Comparison of ENCODE assay signal across 26 mouse cellular contexts in genomic region chr10:43594894-43595293, GRCm38 (mm10). TPM values are rescaled to one million over a fixed set of nuclear protein-coding genes. Genes with fewer than 3 reads are reported as not detected.
DNase-seq lines count a peak whose midpoint lies in the region; ATAC-seq and TF ChIP-seq lines count a peak whose summit lies in the region.
"Had no signal": no experiment of that assay in that cellular context is flagged by ENCODE, and none has a peak within 500 bp of the region (broad histone marks: within the 10 kb centered on the region; RNA-seq: fewer than 3 reads in every experiment).

No protein-coding gene starts in this region.

- TF ChIP-seq EP300 in MEL (IDR thresholded peaks at IDR 0.05; ENCODE audit: low read depth in 1 of 2, low read length in 2 of 2): no peak
- no peak for TF ChIP-seq EP300 in liver, embryonic 14.5 days (IDR thresholded peaks at IDR 0.05; ENCODE audit: low read depth)

- no peak overlapping the region for H3K27ac ChIP-seq in MEL (ENCODE audit: control insufficient read depth, low read depth, low read length)
- H3K27ac ChIP-seq in liver, embryonic 14.5 days: peak overlapping the region; percentile 96
- no peak overlapping the region for H3K27ac ChIP-seq in midbrain, postnatal 0 days (ENCODE audit: low read depth, low read length)
- H3K27ac ChIP-seq: hindbrain, embryonic 10.5 days; hindbrain, postnatal 0 days; intestine, embryonic 15.5 days; left cerebral cortex, adult 2 months; limb, embryonic 12.5 days; midbrain, embryonic 12.5 days; neural tube, embryonic 13.5 days had no signal

- H3K4me3 ChIP-seq in MEL (ENCODE audit: control insufficient read depth in 1 of 2, insufficient read depth in 1 of 2, low read depth in 2 of 2, low read length in 2 of 2): no peak overlapping the region
- peak overlapping the region; percentile 61 to 64 for H3K4me3 ChIP-seq in liver, embryonic 14.5 days (ENCODE audit: insufficient read depth in 1 of 2, low read depth in 2 of 2, low read length in 2 of 2)
- H3K4me3 ChIP-seq in midbrain, postnatal 0 days (ENCODE audit: low read depth, low read length): no peak overlapping the region
- H3K4me3 ChIP-seq: hindbrain, embryonic 10.5 days; intestine, embryonic 15.5 days; left cerebral cortex, adult 2 months; limb, embryonic 12.5 days; midbrain, embryonic 12.5 days; neural tube, embryonic 13.5 days had no signal

- H3K4me1 ChIP-seq in MEL (ENCODE audit: control insufficient read depth in 1 of 2, insufficient read depth in 2 of 2, low read length in 2 of 2): peaks cover 14 to 37% of the 10 kb centered on the region in 2 experiments
- peaks cover 72 to 74% of the 10 kb centered on the region in 2 experiments for H3K4me1 ChIP-seq in liver, embryonic 14.5 days (replicated peaks; ENCODE audit: control insufficient read depth in 2 of 2, insufficient read depth in 2 of 2, low read length in 1 of 2)
- H3K4me1 ChIP-seq in midbrain, postnatal 0 days (ENCODE audit: insufficient read depth, low read length): no peaks in the 10 kb centered on the region
- H3K4me1 ChIP-seq: intestine, embryonic 15.5 days; limb, embryonic 12.5 days; midbrain, embryonic 12.5 days; neural tube, embryonic 13.5 days had no signal

- no peaks in the 10 kb centered on the region for H3K79me2 ChIP-seq in MEL (ENCODE audit: control insufficient read depth, insufficient read depth, low read length, poor library complexity)

- H3K9me3 ChIP-seq in MEL (replicated peaks; ENCODE audit: insufficient read depth, low read length): no peaks in the 10 kb centered on the region
- no peaks in the 10 kb centered on the region for H3K9me3 ChIP-seq in liver, embryonic 14.5 days (ENCODE audit: control insufficient read depth, low read length)
- H3K9me3 ChIP-seq in midbrain, postnatal 0 days (ENCODE audit: low read length): no peaks in the 10 kb centered on the region
- H3K9me3 ChIP-seq: hindbrain, embryonic 10.5 days; intestine, embryonic 15.5 days; midbrain, embryonic 12.5 days; neural tube, embryonic 13.5 days had no signal

- H3K9ac ChIP-seq in MEL (ENCODE audit: control insufficient read depth, low read depth, low read length, poor library complexity, severe bottlenecking): no peak overlapping the region
- peak overlapping the region; percentile 56 for H3K9ac ChIP-seq in liver, embryonic 14.5 days (replicated peaks)
- no peak overlapping the region for H3K9ac ChIP-seq in midbrain, postnatal 0 days (replicated peaks; ENCODE audit: low read length, poor library complexity, severe bottlenecking)
- H3K9ac ChIP-seq: intestine, embryonic 15.5 days; limb, embryonic 12.5 days; midbrain, embryonic 12.5 days; neural tube, embryonic 13.5 days had no signal

- no peak for TF ChIP-seq CTCF in MEL (IDR thresholded peaks at IDR 0.05 in 2 of 3, conservative IDR thresholded peaks at IDR 0.05 in 1 of 3; ENCODE audit: control insufficient read depth in 1 of 3, insufficient read depth in 1 of 3, low read depth in 2 of 3, low read length in 3 of 3, poor library complexity in 1 of 3, severe bottlenecking in 1 of 3)
- TF ChIP-seq CTCF in liver, embryonic 14.5 days (IDR thresholded peaks at IDR 0.05; ENCODE audit: low read depth): no peak
- no peak for TF ChIP-seq CTCF in midbrain, postnatal 0 days (IDR thresholded peaks at IDR 0.05)

- no peak for TF ChIP-seq RAD21 in MEL (IDR thresholded peaks at IDR 0.05; ENCODE audit: low read depth, low read length)

- peak; percentile 64 for DNase-seq in MEL (ENCODE audit: low read depth, low spot score)
- DNase-seq in liver, embryonic 14.5 days (ENCODE audit: low read depth in 3 of 3, low spot score in 3 of 3): no peak
- no peak for DNase-seq in lung, postnatal 36 days
- no peak for DNase-seq in ovary, postnatal 10 days (ENCODE audit: low spot score)
- DNase-seq in midbrain, postnatal 0 days (ENCODE audit: low spot score): no peak
- DNase-seq: adrenal gland, adult 8-10 months; cerebellum, adult 8-10 months; cerebellum, postnatal 36 days; gastrocnemius, postnatal 10 days; heart, postnatal 14 days; kidney, adult 9 months; kidney, postnatal 10 days; lung, adult 18-20 months; lung, postnatal 10 days; thymus, adult 2 months; thymus, postnatal 36 days had no signal

- peaks cover 0 to 21% of the 10 kb centered on the region in 2 experiments; a peak in 2 of 4 replicates for H3K36me3 ChIP-seq in MEL (ENCODE audit: control insufficient read depth in 1 of 2, insufficient read depth in 2 of 2, low read length in 2 of 2)
- peaks cover 8% of the 10 kb centered on the region; the same call in 1 of the 2 replicates for H3K36me3 ChIP-seq in liver, embryonic 14.5 days (replicated peaks; ENCODE audit: control insufficient read depth, insufficient read depth, low read depth)
- H3K36me3 ChIP-seq in midbrain, postnatal 0 days (ENCODE audit: insufficient read depth, low read length): no peaks in the 10 kb centered on the region
- H3K36me3 ChIP-seq: hindbrain, embryonic 10.5 days; intestine, embryonic 15.5 days; limb, embryonic 12.5 days; midbrain, embryonic 12.5 days; neural tube, embryonic 13.5 days had no signal

- no peaks in the 10 kb centered on the region for H3K27me3 ChIP-seq in MEL (ENCODE audit: control insufficient read depth in 1 of 2, insufficient read depth in 2 of 2, low read length in 2 of 2)
- no peaks in the 10 kb centered on the region for H3K27me3 ChIP-seq in liver, embryonic 14.5 days (ENCODE audit: control insufficient read depth, insufficient read depth, low read length)
- H3K27me3 ChIP-seq in midbrain, postnatal 0 days (ENCODE audit: insufficient read depth, low read length): no peaks in the 10 kb centered on the region
- H3K27me3 ChIP-seq: CH12.LX; intestine, embryonic 15.5 days; limb, embryonic 12.5 days; midbrain, embryonic 12.5 days; neural tube, embryonic 13.5 days had no signal

- peak in 1 of 2 experiments; percentile 30; a peak in 1 of 4 replicates for TF ChIP-seq POLR2A in MEL (IDR thresholded peaks at IDR 0.05; ENCODE audit: control insufficient read depth in 1 of 2, insufficient read depth in 1 of 2, low read depth in 1 of 2, low read length in 2 of 2, poor library complexity in 1 of 2)

- ATAC-seq in granulocyte monocyte progenitor cell, adult 5-6 weeks (replicated peaks; ENCODE audit: poor library complexity, severe bottlenecking): peak; percentile 53
- ATAC-seq in liver, embryonic 14.5 days (ENCODE audit: insufficient read depth): peak; percentile 67
- ATAC-seq in megakaryocyte progenitor cell, adult 5-6 weeks (replicated peaks; ENCODE audit: poor library complexity): 0 out of 2 replicates have a peak, but pooled peaks have one; percentile 19
- no peak for ATAC-seq in midbrain, postnatal 0 days (ENCODE audit: low FRiP score)
- ATAC-seq: hindbrain, postnatal 0 days; intestine, embryonic 15.5 days had no signal

- 26% methylated on average over 3 of the region's 3 CpGs for whole genome bisulfite sequencing in liver, embryonic 14.5 days (ENCODE audit: insufficient replicate concordance)
- 62% methylated on average over 3 of the region's 3 CpGs for WGBS in midbrain, postnatal 0 days

- peak overlapping the region; percentile 71 for H3K4me2 ChIP-seq in liver, embryonic 14.5 days (ENCODE audit: low read depth)
- H3K4me2 ChIP-seq in midbrain, postnatal 0 days (ENCODE audit: low read depth, low read length, poor library complexity, severe bottlenecking): no peak overlapping the region
- H3K4me2 ChIP-seq: intestine, embryonic 15.5 days; limb, embryonic 12.5 days; midbrain, embryonic 12.5 days; neural tube, embryonic 13.5 days had no signal

TF ChIP-seq in MEL, 35 proteins besides CTCF, POLR2A, EP300 and RAD21:
- TF ChIP-seq ZNF384 (IDR thresholded peaks at IDR 0.05; ENCODE audit: low read depth, low read length): no peak
- peak; percentile 39; the same call in 1 of the 2 replicates for TF ChIP-seq ELF1 (IDR thresholded peaks at IDR 0.05; ENCODE audit: low read depth, low read length)

RNA-seq across cellular contexts. Expression of gene Cd24a, which starts 16.8 kb away (rescaled TPM):
- 96.6 and 119 TPM in 2 replicates for total RNA-seq in MEL (2012; rRNA removed)
- 100 to 1,000 TPM in 1 of 2 experiments, not detected in 1; 181 TPM for polyA plus RNA-seq in MEL (2012; ENCODE audit: insufficient read depth in 1 of 2, insufficient read length in 2 of 2, low read depth in 1 of 2, low replicate concordance in 2 of 2, missing spikeins in 1 of 2)
- total RNA-seq in granulocyte monocyte progenitor cell, adult 5-6 weeks (2014; fragmentation: Nextera tagmentation): 279 and 288 TPM in 2 replicates
- 385 and 423 TPM in 2 replicates for total RNA-seq in granulocyte monocyte progenitor cell, adult 5-6 weeks (2017)
- 977 and 1,014 TPM in 2 replicates for polyA plus RNA-seq in liver, embryonic 14.5 days (2012; rRNA removed)
- 1,175 and 1,210 TPM in 2 replicates for polyA plus RNA-seq in liver, embryonic 14.5 days (2014; fragmentation: Nextera tagmentation; extraction: Ambion mirVana)
- 540 and 612 TPM in 2 replicates for total RNA-seq in megakaryocyte progenitor cell, adult 5-6 weeks (2015)
- total RNA-seq in megakaryocyte progenitor cell, adult 5-6 weeks (2017): 427 and 442 TPM in 2 replicates
- 609 and 613 TPM in 2 replicates for total RNA-seq in midbrain, postnatal 0 days (2014; rRNA removed)
- 326 TPM in 2 replicates for polyA plus RNA-seq in midbrain, postnatal 0 days (2015; fragmentation: Nextera tagmentation; extraction: Ambion mirVana)

RNA-seq across cellular contexts. Expression of gene 1700021F05Rik, which starts 54.1 kb away (rescaled TPM):
- total RNA-seq in MEL (2012; rRNA removed): 62.3 and 66.5 TPM in 2 replicates
- polyA plus RNA-seq in MEL (2012; ENCODE audit: insufficient read depth in 1 of 2, insufficient read length in 2 of 2, low read depth in 1 of 2, low replicate concordance in 2 of 2, missing spikeins in 1 of 2): 10 to 100 TPM in 1 of 2 experiments, not detected in 1; 93.8 TPM
- 25.9 and 52.7 TPM in 2 replicates for total RNA-seq in granulocyte monocyte progenitor cell, adult 5-6 weeks (2014; fragmentation: Nextera tagmentation)
- total RNA-seq in granulocyte monocyte progenitor cell, adult 5-6 weeks (2017): 52.1 and 76.1 TPM in 2 replicates
- 5.2 and 11.6 TPM in 2 replicates for polyA plus RNA-seq in liver, embryonic 14.5 days (2012; rRNA removed)
- 30.7 TPM in 2 replicates for polyA plus RNA-seq in liver, embryonic 14.5 days (2014; fragmentation: Nextera tagmentation; extraction: Ambion mirVana)
- total RNA-seq in megakaryocyte progenitor cell, adult 5-6 weeks (2015): 27.1 and 27.4 TPM in 2 replicates
- total RNA-seq in megakaryocyte progenitor cell, adult 5-6 weeks (2017): 69.9 and 111 TPM in 2 replicates
- total RNA-seq in midbrain, postnatal 0 days (2014; rRNA removed): 29.6 and 61.6 TPM in 2 replicates
- polyA plus RNA-seq in midbrain, postnatal 0 days (2015; fragmentation: Nextera tagmentation; extraction: Ambion mirVana): 71.6 and 73.4 TPM in 2 replicates

Comparison
In these comparisons a context has a peak if more than half of its experiments do, and no peak if none do; other contexts are left out.
1. H3K4me3 ChIP-seq: peak in liver, embryonic 14.5 days (2 of 2); none in MEL (0 of 2) and midbrain, postnatal 0 days (single experiment).